Mouse (Mus musculus) ES-E14 (cell line): ENCODE data around the gene Misp.

ENCODE experiments used
- CHD2 ChIP-seq: IDR thresholded peaks from 2 replicates; pipeline ENCODE4 v1.6.1; 2014; ENCODE audit warnings: mild to moderate bottlenecking, low read depth, low read length, inconsistent platforms
- ZC3H11A ChIP-seq: IDR thresholded peaks from 2 replicates; pipeline ENCODE4 v1.6.1; 2012; ENCODE audit warnings: low read depth, mild to moderate bottlenecking, inconsistent platforms, low read length, borderline replicate concordance
- ZNF384 ChIP-seq: IDR thresholded peaks from 2 replicates; pipeline ENCODE4 v1.6.1; 2012; ENCODE audit warnings: low read depth, low read length, inconsistent platforms

DNA sequence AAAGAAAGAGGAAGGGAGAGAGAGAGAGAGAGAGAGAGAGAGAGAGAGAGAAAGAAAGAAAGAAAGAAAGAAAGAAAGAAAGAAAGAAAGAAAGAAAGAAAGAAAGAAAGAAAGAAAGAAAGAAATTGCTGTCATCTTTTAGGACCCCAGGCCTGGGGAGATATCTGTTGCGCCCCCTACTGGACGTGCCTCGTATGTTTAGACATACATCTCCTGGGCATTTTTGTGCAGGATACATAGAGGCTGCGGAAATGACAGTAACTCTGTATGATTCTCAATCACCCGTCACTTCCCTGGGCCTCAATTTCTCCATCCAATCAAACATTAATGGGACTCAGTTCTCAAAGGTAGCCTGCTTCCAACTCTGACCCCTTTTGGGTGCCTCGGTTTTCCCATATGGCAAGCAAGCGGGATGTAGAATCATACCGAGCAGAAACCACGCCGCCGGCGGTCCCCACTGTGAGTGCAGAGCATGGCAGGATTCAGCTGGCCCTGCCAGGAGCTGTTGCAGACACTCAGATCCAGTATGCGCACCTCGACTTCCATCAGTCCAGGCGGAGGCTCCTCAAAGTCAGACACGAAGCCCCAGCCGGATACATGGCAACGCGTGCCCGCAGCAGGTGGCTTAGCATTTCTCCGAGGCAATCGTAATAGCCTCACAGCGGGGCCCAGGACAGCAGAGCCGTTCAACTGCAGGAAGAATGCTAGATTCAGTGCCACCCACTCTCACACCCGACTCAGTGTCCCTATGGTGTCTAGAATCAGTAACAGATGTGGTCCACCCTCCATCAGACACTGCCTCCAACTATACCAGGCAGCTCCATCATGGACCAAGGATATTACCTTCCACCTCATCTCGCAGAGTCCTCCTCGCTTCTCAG lies 36.6 kb upstream of the Misp start:
- no peak for TF ChIP-seq ZC3H11A
- no peak for TF ChIP-seq CHD2
- TF ChIP-seq ZNF384, result no peak
